Mouse (Mus musculus) limb, embryonic 13.5 days (tissue): ENCODE measurements at regions not wholly inside any gene's neighbourhood (a gene's known extent, or its start where the extent isn't known, plus 50 kb on each side); places are given as distances from the start of the nearest gene placed in this dataset.

Experiments
- ATAC-seq: fragments of 200-750 bp; cut with Nextera tagmentation; 2 replicates; pipeline ENCODE4 v1.8.0; 2017; ENCODE audit warnings: low read depth, moderate number of reproducible peaks, moderate TSS enrichment; ENCODE audit not compliant: low FRiP score
- H3K27ac ChIP-seq: fragments of 300-500 bp; sonication (generic); 2 replicates; pipeline ENCODE4 v1.5.1; 2015; ENCODE audit warnings: inconsistent platforms, mild to moderate bottlenecking, moderate library complexity
- H3K27me3 ChIP-seq: fragments of 300-500 bp; sonication (generic); 2 replicates; pipeline ENCODE4 v1.6.1; 2015; ENCODE audit warnings: mild to moderate bottlenecking, inconsistent platforms
- H3K36me3 ChIP-seq: fragments of 300-500 bp; sonication (generic); 2 replicates; pipeline ENCODE4 v1.6.1; 2015; ENCODE audit warnings: inconsistent platforms, mild to moderate bottlenecking, moderate library complexity
- H3K4me1 ChIP-seq: fragments of 300-500 bp; sonication (generic); 2 replicates; pipeline ENCODE4 v1.6.1; 2015; ENCODE audit warnings: inconsistent platforms
- H3K4me2 ChIP-seq: fragments of 300-500 bp; sonication (generic); replicated peaks from 2 replicates; pipeline ENCODE4 v1.6.1; 2015; ENCODE audit warnings: inconsistent platforms, mild to moderate bottlenecking, moderate library complexity
- H3K4me3 ChIP-seq: fragments of 300-500 bp; sonication (generic); 2 replicates; pipeline ENCODE4 v1.5.1; 2015; ENCODE audit warnings: moderate library complexity, mild to moderate bottlenecking, inconsistent platforms
- H3K9ac ChIP-seq: fragments of 300-500 bp; sonication (generic); 2 replicates; pipeline ENCODE4 v1.6.1; 2015; ENCODE audit warnings: mild to moderate bottlenecking, inconsistent platforms
- H3K9me3 ChIP-seq: fragments of 300-500 bp; sonication (generic); 2 replicates; pipeline ENCODE4 v1.6.1; 2016; ENCODE audit warnings: inconsistent platforms
- WGBS: fragments of 180-500 bp; shearing (Covaris S2); methylation state at CpG from one replicate; pipeline ENCODE4 v1.1.7; 2015; 5-methylcytosine and 5-hydroxymethylcytosine counted together

DNA sequence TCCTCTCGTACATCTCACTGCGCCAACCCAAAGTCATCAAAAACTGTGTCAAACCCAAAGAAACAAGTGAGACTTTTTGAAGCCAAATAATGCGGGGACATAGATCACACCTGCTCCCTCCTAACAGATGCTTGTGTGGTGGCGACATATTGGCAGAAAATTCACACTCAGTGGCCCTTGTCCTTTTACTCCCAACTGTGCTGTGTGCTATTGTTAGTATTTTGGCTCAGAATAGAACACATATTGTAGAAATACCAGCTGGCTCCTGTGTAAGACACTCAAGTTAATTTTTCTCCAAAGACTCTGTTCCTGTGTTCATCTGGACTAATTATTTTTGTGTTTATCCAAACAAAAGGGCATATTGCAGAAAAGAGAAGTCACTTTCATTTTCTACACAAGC lies 487.2 kb downstream of the Epha4 start:
- WGBS = 87% methylated on average over 4 of the region's 4 CpGs
- ATAC-seq = no peak
- no peaks in the 10 kb centered on the region for H3K36me3 ChIP-seq

DNA sequence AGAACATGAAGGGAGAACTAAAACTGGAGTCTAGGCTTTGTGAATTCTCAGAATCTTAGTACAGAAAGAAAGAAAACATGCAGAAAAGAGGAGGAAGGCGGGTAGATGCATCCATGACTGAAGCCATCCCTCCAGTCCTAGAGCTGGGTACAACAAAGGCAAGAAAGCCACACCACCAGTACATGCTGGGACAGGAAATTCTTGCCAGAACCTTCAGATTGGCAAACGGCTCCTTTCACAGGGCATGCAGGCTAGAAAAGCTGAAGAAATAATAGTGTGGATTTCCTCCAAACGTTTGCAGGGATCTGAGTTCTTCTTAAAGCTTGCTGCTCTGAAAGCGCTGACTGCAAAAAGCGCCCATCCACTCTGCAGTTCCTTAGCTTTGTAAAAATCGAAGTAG lies 486.7 kb downstream of the Epha4 start:
- no peaks in the 10 kb centered on the region for H3K36me3 ChIP-seq
- no peaks in the 10 kb centered on the region for H3K9me3 ChIP-seq
- peaks cover 3% of the 10 kb centered on the region; the same call in 1 of the 2 replicates for H3K4me1 ChIP-seq
- no peaks in the 10 kb centered on the region; the same call in 1 of the 2 replicates for H3K27me3 ChIP-seq
- H3K4me2 ChIP-seq = no peak overlapping the region
- H3K9ac ChIP-seq = no peak overlapping the region
- no peak overlapping the region for H3K27ac ChIP-seq
- 78% methylated on average over 6 of the region's 6 CpGs for WGBS
- no peak overlapping the region for H3K4me3 ChIP-seq
- ATAC-seq = no peak

More for the DNA sequence above, 487.2 kb downstream of the Epha4 start:
- H3K27ac ChIP-seq = no peak overlapping the region
- no peak overlapping the region for H3K4me3 ChIP-seq
- no peak overlapping the region for H3K4me2 ChIP-seq
- H3K9me3 ChIP-seq = no peaks in the 10 kb centered on the region
- H3K9ac ChIP-seq = no peak overlapping the region
- H3K4me1 ChIP-seq = peaks cover 3% of the 10 kb centered on the region; the same call in 1 of the 2 replicates
- no peaks in the 10 kb centered on the region; the same call in 1 of the 2 replicates for H3K27me3 ChIP-seq

DNA sequence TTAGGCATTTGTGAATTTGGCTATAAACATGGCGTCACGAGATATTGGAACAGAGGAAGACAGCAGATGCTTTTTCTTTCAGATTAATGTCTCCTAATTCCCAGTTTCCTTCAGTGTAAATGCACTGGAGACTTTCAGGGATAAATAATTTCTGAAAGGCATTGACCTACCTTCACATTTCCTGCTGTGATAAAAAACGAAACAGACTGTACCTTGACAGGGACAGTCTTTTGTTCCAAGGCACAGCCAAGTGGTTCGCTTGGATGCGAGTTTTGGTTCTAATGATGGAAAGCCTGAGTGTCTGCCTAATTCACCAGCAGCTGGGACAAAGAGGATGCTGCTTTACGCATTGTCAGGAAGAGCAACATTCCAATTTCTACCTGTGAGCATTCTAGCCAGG lies 485.8 kb downstream of the Epha4 start:
- 82% methylated on average over 6 of the region's 6 CpGs for WGBS
- Histone ChIP-seq H3K36me3 (no peaks in the 10 kb centered on the region), H3K27ac (no peak overlapping the region), H3K27me3 (no peaks in the 10 kb centered on the region; the same call in 1 of the 2 replicates), H3K4me1 (peaks cover 3% of the 10 kb centered on the region; the same call in 1 of the 2 replicates), H3K4me2 (no peak overlapping the region), H3K9me3 (no peaks in the 10 kb centered on the region), H3K4me3 (no peak overlapping the region), H3K9ac (no peak overlapping the region)
- no peak for ATAC-seq

DNA sequence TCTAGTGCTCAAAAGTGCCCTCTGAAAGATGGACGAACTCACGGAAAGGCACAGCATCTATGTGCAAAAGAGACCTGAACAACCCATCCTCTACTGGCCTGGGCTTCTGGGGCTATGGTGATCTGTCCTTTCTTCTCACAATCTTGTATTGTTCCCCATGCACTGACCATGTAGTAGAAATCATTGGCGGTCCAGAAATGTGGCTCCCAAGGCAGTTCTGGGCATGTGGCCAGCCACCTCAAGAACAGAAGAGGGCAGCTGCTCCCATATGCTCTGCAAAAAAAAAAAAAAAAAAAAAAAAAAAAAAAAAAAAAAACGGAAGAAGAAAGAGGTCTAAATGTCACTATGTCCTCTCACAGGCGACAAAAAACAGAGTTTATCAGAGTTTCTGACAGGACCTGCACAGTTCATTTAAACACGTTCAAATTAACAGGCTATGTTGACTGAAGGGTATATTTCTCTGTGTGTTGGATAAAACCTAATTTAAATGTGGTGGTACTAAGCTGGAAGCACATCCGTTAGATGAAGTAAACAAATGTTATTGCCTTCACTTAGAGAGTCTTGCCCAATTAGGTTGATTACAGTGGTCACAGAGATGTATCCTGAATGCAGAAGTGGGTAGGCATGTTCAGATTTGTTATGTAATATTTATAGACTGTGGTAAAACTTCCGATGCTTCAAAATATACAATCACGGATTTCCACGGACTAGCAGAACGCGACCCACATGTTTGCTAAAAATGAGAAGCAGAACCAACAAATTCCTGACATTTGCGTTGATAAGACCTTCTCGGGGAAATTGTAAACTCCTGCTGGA lies 470.9 kb downstream of the Epha4 start:
- Histone ChIP-seq H3K4me1 (peaks cover 11% of the 10 kb centered on the region), H3K27me3 (no peaks in the 10 kb centered on the region), H3K36me3 (no peaks in the 10 kb centered on the region), H3K4me3 (no peak overlapping the region), H3K27ac (no peak overlapping the region), H3K4me2 (no peak overlapping the region), H3K9me3 (0 out of 2 replicates have a peak, but pooled peaks cover 6% of the 10 kb centered on the region), H3K9ac (no peak overlapping the region)
- no peak for ATAC-seq
- WGBS = 56% methylated on average over 14 of the region's 14 CpGs

DNA sequence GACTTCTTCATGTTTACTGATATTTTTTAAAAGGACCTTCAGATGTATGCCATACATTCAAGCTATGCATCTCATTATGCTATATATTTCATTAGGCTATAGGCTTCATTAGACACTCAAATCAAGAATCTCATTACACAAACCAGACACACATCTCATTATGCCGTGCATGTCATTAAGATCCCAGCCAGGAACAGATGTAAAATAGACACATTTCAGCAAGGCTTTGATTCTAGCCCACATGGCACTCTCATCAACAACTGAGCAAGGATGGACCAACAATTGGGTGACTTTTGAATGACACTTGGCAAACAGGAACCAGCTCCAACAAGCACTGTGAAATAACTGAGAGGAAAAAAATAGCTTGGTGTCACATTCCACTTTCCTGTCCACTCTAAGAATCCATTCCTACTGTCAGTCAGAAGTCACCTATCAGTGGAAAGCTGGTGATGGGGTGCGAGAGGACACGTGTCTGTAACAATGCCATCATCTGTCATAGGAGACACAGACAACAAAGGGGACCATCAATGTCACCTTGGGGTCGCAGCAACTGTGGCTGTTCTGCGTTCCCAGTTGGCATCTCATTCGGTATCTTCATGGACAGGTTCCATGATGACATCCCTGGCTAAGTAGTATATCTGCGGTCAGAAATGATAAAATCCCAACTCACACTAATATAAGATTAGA lies 466.0 kb downstream of the Epha4 start:
- Histone ChIP-seq H3K27me3 (no peaks in the 10 kb centered on the region), H3K4me3 (no peak overlapping the region), H3K4me1 (peaks cover 8% of the 10 kb centered on the region), H3K9ac (no peak overlapping the region), H3K4me2 (no peak overlapping the region), H3K36me3 (no peaks in the 10 kb centered on the region), H3K27ac (no peak overlapping the region), H3K9me3 (no peaks in the 10 kb centered on the region; the same call in 1 of the 2 replicates)
- ATAC-seq = no peak
- WGBS = 90% methylated on average over 7 of the region's 7 CpGs

DNA sequence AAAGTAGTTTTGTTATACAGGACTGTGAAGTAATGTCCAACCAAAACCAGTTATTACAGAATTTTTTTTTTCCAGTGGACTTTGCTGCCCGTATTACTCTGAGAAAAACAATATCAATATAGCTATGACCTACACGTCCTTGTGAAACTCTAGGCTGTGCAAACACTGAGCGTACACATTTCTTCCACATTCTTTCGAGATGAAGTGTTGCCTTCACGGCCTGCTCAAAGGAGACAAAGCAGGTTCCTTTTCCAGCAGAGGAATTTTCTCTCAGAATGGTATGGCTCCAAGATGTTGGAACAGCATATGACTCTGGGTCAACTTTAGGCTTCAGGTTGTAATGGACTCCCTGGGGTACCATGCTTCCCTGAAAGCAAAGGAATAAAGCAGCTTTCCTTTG lies 463.6 kb downstream of the Epha4 start:
- H3K27me3 ChIP-seq = no peaks in the 10 kb centered on the region
- peaks cover 8% of the 10 kb centered on the region for H3K4me1 ChIP-seq
- WGBS = 39% methylated on average over 5 of the region's 5 CpGs
- H3K9me3 ChIP-seq = no peaks in the 10 kb centered on the region; the same call in 1 of the 2 replicates
- no peak overlapping the region for H3K4me2 ChIP-seq
- no peak overlapping the region for H3K9ac ChIP-seq
- ATAC-seq = no peak
- no peak overlapping the region for H3K4me3 ChIP-seq
- no peak overlapping the region for H3K27ac ChIP-seq
- no peaks in the 10 kb centered on the region for H3K36me3 ChIP-seq

DNA sequence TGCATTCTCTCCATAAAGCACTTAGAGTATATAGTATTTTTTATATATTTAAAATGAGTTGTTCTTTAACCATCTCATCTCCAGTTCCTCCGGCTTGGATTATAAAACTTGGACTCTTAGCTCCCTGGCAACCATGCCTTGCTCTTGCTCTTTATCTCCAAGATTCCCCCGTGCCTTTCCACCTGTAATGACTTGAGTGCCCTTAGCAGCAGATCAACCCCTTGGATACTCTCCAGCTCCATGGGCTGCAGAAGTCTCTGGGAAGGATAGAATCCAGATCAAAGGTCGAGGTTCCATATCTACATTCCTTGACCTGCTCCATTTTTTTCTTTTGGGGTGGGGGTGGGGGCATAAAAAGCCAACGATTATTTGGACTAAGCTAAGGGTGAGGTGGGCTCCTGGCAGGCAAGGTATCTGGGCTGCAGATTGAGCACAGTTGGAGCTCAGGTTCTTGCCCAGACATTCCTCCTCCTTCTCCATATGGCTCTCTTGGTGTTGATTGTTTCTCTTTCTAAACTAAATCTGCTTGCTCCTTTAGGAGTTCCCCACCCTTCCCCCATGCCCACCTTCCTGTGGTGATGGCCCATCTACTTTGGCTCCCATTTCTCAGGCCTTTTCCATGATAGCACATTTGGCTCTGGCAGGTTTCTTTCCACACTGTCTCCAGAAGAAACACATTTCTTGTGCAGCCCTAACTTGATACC lies 460.9 kb downstream of the Epha4 start:
- Histone ChIP-seq H3K9ac (no peak overlapping the region), H3K27me3 (no peaks in the 10 kb centered on the region), H3K9me3 (no peaks in the 10 kb centered on the region; the same call in 1 of the 2 replicates), H3K36me3 (no peaks in the 10 kb centered on the region), H3K4me3 (no peak overlapping the region), H3K4me1 (no peaks in the 10 kb centered on the region), H3K4me2 (no peak overlapping the region), H3K27ac (no peak overlapping the region)
- ATAC-seq = no peak
- 77% methylated on average over 4 of the region's 4 CpGs for WGBS

DNA sequence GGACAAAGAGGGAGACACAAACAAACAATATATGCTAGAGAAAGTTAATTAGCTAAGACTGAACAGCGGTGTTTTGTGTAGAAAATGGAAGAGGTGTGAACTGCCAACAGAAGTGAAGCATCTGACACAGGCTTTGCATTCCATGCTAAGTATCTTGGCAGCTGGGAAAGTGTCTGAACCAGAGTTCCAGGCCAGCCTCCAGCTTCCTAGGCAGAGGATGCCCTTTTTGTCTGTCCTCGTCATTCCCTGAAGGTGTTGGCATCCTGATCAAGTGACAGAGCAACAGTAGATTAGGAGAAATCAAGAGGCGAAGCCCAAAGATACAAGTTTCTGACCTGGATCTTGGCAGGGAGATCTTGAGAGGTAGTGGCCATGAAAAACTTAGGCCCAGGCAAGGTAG lies 452.4 kb downstream of the Epha4 start:
- Histone ChIP-seq H3K27ac (no peak overlapping the region), H3K27me3 (no peaks in the 10 kb centered on the region), H3K36me3 (no peaks in the 10 kb centered on the region), H3K9ac (no peak overlapping the region), H3K4me3 (no peak overlapping the region), H3K9me3 (no peaks in the 10 kb centered on the region), H3K4me1 (no peaks in the 10 kb centered on the region), H3K4me2 (no peak overlapping the region)
- 90% methylated on average over 3 of the region's 3 CpGs for WGBS
- no peak for ATAC-seq

DNA sequence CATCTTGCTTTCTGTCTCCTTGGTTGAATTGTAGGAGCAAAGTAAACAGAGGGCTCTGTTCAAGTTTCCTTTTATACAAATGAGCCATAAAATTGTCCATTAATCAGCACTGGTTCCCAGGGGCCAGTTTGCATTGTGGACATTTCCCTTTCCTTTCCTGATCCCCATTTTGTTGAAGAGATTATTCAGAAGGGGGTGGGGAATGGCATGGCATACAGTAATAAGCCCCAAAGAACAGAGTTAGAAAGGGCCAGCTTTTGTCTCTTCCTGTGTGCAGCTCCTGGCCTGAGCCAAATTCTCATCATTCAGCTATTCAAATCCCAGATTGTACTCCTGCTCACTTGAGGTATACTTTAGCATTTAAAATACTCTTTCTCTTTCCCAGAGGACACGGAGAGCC lies 441.8 kb downstream of the Epha4 start:
- H3K4me1 ChIP-seq = no peaks in the 10 kb centered on the region
- no peak for ATAC-seq

DNA sequence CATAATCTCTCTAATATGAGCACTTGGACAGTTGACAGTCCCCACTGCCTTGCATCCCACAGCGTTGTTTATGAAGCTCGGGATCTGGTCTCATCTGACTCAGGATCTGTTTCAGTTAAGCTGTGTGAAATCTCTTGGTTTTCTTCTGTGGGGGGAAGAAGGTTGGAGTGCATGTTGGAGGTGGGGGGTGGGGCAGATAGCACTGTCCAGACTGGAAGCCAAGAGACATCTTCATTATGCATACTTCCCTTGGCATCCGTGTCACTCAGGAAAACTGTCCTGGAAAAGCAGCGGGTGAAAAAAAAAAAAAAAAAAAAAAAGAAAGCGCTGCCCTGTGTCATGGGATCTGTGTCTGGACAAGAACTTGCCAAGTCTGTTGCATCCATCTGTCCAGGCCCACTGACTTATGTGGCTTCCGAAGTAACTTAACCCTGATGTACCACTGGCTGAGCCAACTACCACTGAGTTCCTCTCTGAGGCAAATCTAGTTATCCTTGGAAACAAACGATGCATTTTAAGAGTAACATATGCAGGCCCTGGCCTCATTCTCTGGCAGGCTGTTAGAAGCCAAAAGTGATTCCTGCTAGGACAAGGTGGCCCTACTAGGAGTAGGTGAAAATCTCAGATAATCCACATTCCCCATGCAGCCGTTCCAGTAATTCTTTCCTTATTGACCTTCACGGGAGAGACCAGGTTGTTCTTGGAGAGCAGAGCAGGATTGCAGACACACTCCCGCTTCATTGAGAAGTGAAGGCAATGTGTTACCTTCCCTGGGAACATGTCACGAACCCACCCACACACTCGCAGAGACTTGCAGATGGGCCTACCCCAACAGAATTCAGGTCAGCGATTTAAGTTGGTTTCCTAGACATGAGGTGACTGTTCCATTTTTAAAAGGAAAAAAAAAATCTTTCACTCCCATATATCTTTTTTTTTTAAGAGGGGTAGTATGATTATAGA lies 439.7 kb downstream of the Epha4 start:
- no peak overlapping the region for H3K9ac ChIP-seq
- H3K36me3 ChIP-seq = no peaks in the 10 kb centered on the region
- no peak overlapping the region for H3K4me2 ChIP-seq
- ATAC-seq = 0 out of 2 replicates have a peak, but pooled peaks have one; percentile 48
- H3K27me3 ChIP-seq = no peaks in the 10 kb centered on the region; the same call in none of the 2 replicates
- H3K9me3 ChIP-seq = no peaks in the 10 kb centered on the region
- WGBS = 60% methylated on average over 13 of the region's 13 CpGs
- H3K4me1 ChIP-seq = no peaks in the 10 kb centered on the region
- no peak overlapping the region for H3K4me3 ChIP-seq
- no peak overlapping the region for H3K27ac ChIP-seq

More for the DNA sequence above, 441.8 kb downstream of the Epha4 start:
- WGBS = 87% methylated on average over 1 of the region's 1 CpGs
- no peaks in the 10 kb centered on the region for H3K36me3 ChIP-seq
- H3K9me3 ChIP-seq = peaks cover 4% of the 10 kb centered on the region; the same call in 1 of the 2 replicates
- no peak overlapping the region for H3K4me2 ChIP-seq
- H3K4me3 ChIP-seq = no peak overlapping the region
- H3K9ac ChIP-seq = no peak overlapping the region
- no peaks in the 10 kb centered on the region; the same call in none of the 2 replicates for H3K27me3 ChIP-seq
- H3K27ac ChIP-seq = no peak overlapping the region

DNA sequence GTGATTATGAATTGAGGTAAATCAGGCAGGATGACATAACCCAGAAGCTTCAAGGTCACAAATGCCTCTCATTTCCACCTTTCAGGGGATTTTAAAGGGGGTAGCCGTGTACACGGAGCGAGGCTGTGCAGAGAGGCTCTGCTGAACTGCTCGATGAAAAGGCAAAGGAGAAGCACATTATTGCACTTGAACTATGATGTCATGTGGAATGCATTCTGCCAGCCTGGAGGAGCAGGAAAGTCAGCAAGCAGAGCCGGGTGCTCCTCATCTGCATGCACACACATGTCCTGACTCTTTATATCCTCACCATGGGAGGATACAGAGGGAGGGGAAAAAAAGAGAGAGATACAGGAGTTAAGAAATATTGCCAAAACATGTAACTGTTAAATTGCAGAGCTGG lies 434.1 kb downstream of the Epha4 start:
- H3K4me2 ChIP-seq = no peak overlapping the region

More for the DNA sequence above, 434.1 kb downstream of the Epha4 start:
- H3K27ac ChIP-seq = no peak overlapping the region
- 37% methylated on average over 5 of the region's 5 CpGs for WGBS
- no peak overlapping the region for H3K4me3 ChIP-seq
- no peaks in the 10 kb centered on the region; the same call in 1 of the 2 replicates for H3K27me3 ChIP-seq
- no peak overlapping the region for H3K9ac ChIP-seq
- H3K36me3 ChIP-seq = no peaks in the 10 kb centered on the region
- no peak; the same call in 1 of the 2 replicates for ATAC-seq
- H3K9me3 ChIP-seq = no peaks in the 10 kb centered on the region
- peaks cover 22% of the 10 kb centered on the region for H3K4me1 ChIP-seq
